Mouse (Mus musculus) embryonic facial prominence, embryonic 11.5 days (tissue): Measurements from ENCODE around the gene Sri. TPM values are rescaled to one million over a fixed set of nuclear protein-coding genes. Genes with fewer than 3 reads are reported as not detected.
"Not testable (repeated sequence)": the region's sequence is repeated elsewhere in the genome, so short reads cannot be mapped to it uniquely, and the experiment has no call there.

ENCODE experiments used
- ATAC-seq: fragments of 200-750 bp; cut with Nextera tagmentation; replicated peaks from 2 replicates; pipeline ENCODE4 v1.8.0; 2017; ENCODE audit warnings: low read depth; ENCODE audit not compliant: insufficient number of reproducible peaks, low FRiP score, low TSS enrichment
- DNase-seq: peaks from one replicate; pipeline ENCODE4 v3.0.0-alpha.2; 2015; ENCODE audit warnings: low spot score
- H3K27ac ChIP-seq: fragments of 300-500 bp; sonication (generic); replicated peaks from 2 replicates; pipeline ENCODE4 v1.5.1; 2014; ENCODE audit warnings: mild to moderate bottlenecking, low read depth, low read length, control low read depth
- H3K27me3 ChIP-seq: fragments of 300-500 bp; sonication (generic); 2 replicates; pipeline ENCODE4 v1.6.1; 2014; ENCODE audit warnings: mild to moderate bottlenecking, low read length, moderate library complexity, mixed read lengths; ENCODE audit not compliant: control insufficient read depth, insufficient read depth
- H3K36me3 ChIP-seq: fragments of 300-500 bp; sonication (generic); replicated peaks from 2 replicates; pipeline ENCODE4 v1.6.1; 2014; ENCODE audit warnings: low read depth, mild to moderate bottlenecking, low read length, moderate library complexity, mixed read lengths; ENCODE audit not compliant: control insufficient read depth, insufficient read depth
- H3K4me1 ChIP-seq: fragments of 300-500 bp; sonication (generic); 2 replicates; pipeline ENCODE4 v1.6.1; 2014; ENCODE audit warnings: low read length, mixed read lengths; ENCODE audit not compliant: control insufficient read depth, insufficient read depth
- H3K4me2 ChIP-seq: fragments of 300-500 bp; sonication (generic); 2 replicates; pipeline ENCODE4 v1.6.1; 2014; ENCODE audit warnings: low read depth, mild to moderate bottlenecking, control low read depth, low read length, moderate library complexity
- H3K4me3 ChIP-seq: fragments of 300-500 bp; sonication (generic); 2 replicates; pipeline ENCODE4 v1.5.1; 2014; ENCODE audit warnings: low read depth, low read length, control low read depth
- H3K9ac ChIP-seq: fragments of 300-500 bp; sonication (generic); replicated peaks from 2 replicates; pipeline ENCODE4 v1.6.1; 2014; ENCODE audit warnings: mild to moderate bottlenecking, control low read depth, low read length
- H3K9me3 ChIP-seq: fragments of 300-500 bp; sonication (generic); replicated peaks from 2 replicates; pipeline ENCODE4 v1.6.1; 2016; ENCODE audit warnings: mild to moderate bottlenecking, low read length, inconsistent platforms, mixed read lengths; ENCODE audit not compliant: control insufficient read depth
- WGBS: fragments of 180-500 bp; shearing (Covaris S2); extraction: QIAGEN DNeasy Blood & Tissue Kit; methylation state at CpG from one replicate; pipeline ENCODE4 v1.1.7; 2014; 5-methylcytosine and 5-hydroxymethylcytosine counted together
- polyA plus RNA-seq: library from polyadenylated mRNA; unstranded; fragments of >200 nt; fragmentation: Nextera tagmentation; extraction: Ambion mirVana; gene quantifications from 2 replicates; pipeline ENCODE4 v1.2.1, GENCODE M21; 2014

Gene Sri
- 192 and 203 TPM in 2 replicates for polyA plus RNA-seq

- 80% methylated on average over 6 of the region's 6 CpGs for WGBS
- no peaks in the 10 kb centered on the region for H3K9me3 ChIP-seq
Observed at GRCm38 (mm10) chr5:8045855-8046254, at the start of gene Sri. TSS of gene Sri (plus strand) at chr5:8046078.

GRCm38 (mm10) chr5:7996401-7997044 is 49.4 kb upstream of the Sri start:
- DNase-seq (peak; percentile 77), ATAC-seq (peak; percentile 66; the same call in 1 of the 2 replicates)
- 47% methylated on average over 8 of the region's 8 CpGs for WGBS
- H3K4me3 ChIP-seq = no peak overlapping the region
- H3K4me2 ChIP-seq = no peak overlapping the region
- H3K4me1 ChIP-seq = no peaks in the 10 kb centered on the region
- H3K9ac ChIP-seq = no peak overlapping the region
- no peaks in the 10 kb centered on the region for H3K27me3 ChIP-seq
- H3K9me3 ChIP-seq = no peaks in the 10 kb centered on the region
- no peaks in the 10 kb centered on the region for H3K36me3 ChIP-seq
- H3K27ac ChIP-seq = no peak overlapping the region

More at GRCm38 (mm10) chr5:8045855-8046254, at the start of gene Sri:
- Histone ChIP-seq H3K36me3 (no peaks in the 10 kb centered on the region), H3K27ac (no peak within 1 kb of the TSS), H3K9ac (no peak within 1 kb of the TSS), H3K4me1 (no peaks in the 10 kb centered on the region), H3K4me3 (no peak within 1 kb of the TSS), H3K27me3 (no peaks in the 10 kb centered on the region), H3K4me2 (no peak within 1 kb of the TSS)
- DNase-seq (no peak), ATAC-seq (no peak)

DNA sequence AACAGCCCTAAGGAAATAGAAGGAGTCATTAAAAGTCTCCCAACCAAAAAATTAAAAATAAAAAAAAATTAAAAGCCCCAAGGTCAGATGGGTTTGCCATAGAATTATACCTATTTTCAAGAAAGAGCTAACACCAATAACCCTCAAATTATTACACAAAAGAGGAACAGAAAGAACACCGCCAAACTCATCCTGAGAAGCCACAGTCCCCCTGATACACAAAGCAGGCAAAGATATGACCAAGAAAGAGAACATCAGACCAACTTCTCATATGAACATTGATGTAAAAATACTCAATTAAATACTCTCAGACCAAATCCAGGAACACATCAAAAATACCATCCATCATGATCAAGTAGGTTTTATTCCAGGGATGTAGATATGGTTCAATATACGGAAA is 48.8 kb upstream of the Sri start:
- no peak overlapping the region for H3K4me2 ChIP-seq
- no peak overlapping the region for H3K4me3 ChIP-seq
- 95% methylated on average over 2 of the region's 2 CpGs for WGBS
- ATAC-seq (no peak), DNase-seq (no peak)
- no peaks in the 10 kb centered on the region for H3K9me3 ChIP-seq
- no peaks in the 10 kb centered on the region for H3K36me3 ChIP-seq
- no peaks in the 10 kb centered on the region for H3K27me3 ChIP-seq
- no peak overlapping the region for H3K27ac ChIP-seq
- no peaks in the 10 kb centered on the region for H3K4me1 ChIP-seq
- no peak overlapping the region for H3K9ac ChIP-seq

DNA sequence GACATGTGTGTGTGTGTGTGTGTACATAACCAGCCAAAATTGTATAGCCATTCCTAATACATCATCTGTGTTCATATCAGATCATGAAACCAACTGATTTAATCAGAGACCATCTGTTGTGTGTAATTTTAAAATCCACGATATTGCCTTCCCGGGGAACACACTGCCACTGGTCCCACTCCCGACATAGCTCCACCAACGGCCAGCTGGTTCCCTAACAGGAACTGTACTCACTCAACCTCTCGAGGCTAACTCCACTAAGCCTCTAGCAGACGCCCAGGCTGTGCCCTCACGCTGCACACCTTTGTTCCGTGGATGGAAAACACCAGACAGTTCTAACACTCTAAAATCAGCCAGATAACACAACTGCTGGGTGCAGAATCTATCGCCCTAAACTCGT is 45.4 kb upstream of the Sri start:
- H3K27ac ChIP-seq = no peak overlapping the region
- H3K4me1 ChIP-seq = no peaks in the 10 kb centered on the region
- 83% methylated on average over 10 of the region's 10 CpGs for WGBS
- ATAC-seq = no peak
- H3K9me3 ChIP-seq = no peaks in the 10 kb centered on the region
- H3K36me3 ChIP-seq = no peaks in the 10 kb centered on the region
- H3K4me2 ChIP-seq = no peak overlapping the region
- no peak for DNase-seq
- no peak overlapping the region for H3K4me3 ChIP-seq
- no peak overlapping the region for H3K9ac ChIP-seq
- no peaks in the 10 kb centered on the region for H3K27me3 ChIP-seq

- Histone ChIP-seq H3K36me3 (no peaks in the 10 kb centered on the region), H3K27ac (no peak overlapping the region), H3K4me2 (no peak overlapping the region), H3K4me1 (no peaks in the 10 kb centered on the region), H3K27me3 (no peaks in the 10 kb centered on the region), H3K9me3 (no peaks in the 10 kb centered on the region), H3K4me3 (no peak overlapping the region), H3K9ac (no peak overlapping the region)
- DNase-seq = no peak
- no peak for ATAC-seq
Observed at GRCm38 (mm10) chr5:8002827-8003226, 43.1 kb upstream of the Sri start.

- H3K4me1 ChIP-seq = no peaks in the 10 kb centered on the region
- WGBS = 81% methylated on average over 3 of the region's 3 CpGs
- H3K27ac ChIP-seq = no peak overlapping the region
- ATAC-seq = no peak
- H3K9ac ChIP-seq = no peak overlapping the region
- H3K4me2 ChIP-seq = no peak overlapping the region
- DNase-seq = no peak
- H3K9me3 ChIP-seq = no peaks in the 10 kb centered on the region
- no peak overlapping the region for H3K4me3 ChIP-seq
- no peaks in the 10 kb centered on the region for H3K36me3 ChIP-seq
- H3K27me3 ChIP-seq = no peaks in the 10 kb centered on the region
Observed at GRCm38 (mm10) chr5:8013276-8013675, 32.6 kb upstream of the Sri start.

GRCm38 (mm10) chr5:8034596-8034995 is 11.3 kb upstream of the Sri start:
- H3K4me1 ChIP-seq, H3K9me3 ChIP-seq, DNase-seq, H3K27ac ChIP-seq, H3K4me2 ChIP-seq, H3K4me3 ChIP-seq, H3K9ac ChIP-seq, H3K36me3 ChIP-seq, ATAC-seq, H3K27me3 ChIP-seq: not testable (repeated sequence)
- WGBS = 95% methylated on average over 6 of the region's 6 CpGs

GRCm38 (mm10) chr5:8053827-8054226 is 7.9 kb downstream of the Sri start:
- no peaks in the 10 kb centered on the region for H3K36me3 ChIP-seq
- H3K27me3 ChIP-seq = no peaks in the 10 kb centered on the region
- DNase-seq (no peak), ATAC-seq (no peak)
- H3K9ac ChIP-seq = no peak overlapping the region
- no peak overlapping the region for H3K4me2 ChIP-seq
- H3K27ac ChIP-seq = no peak overlapping the region
- no peaks in the 10 kb centered on the region for H3K9me3 ChIP-seq
- no peak overlapping the region for H3K4me3 ChIP-seq
- 83% methylated on average over 4 of the region's 4 CpGs for WGBS
- H3K4me1 ChIP-seq = no peaks in the 10 kb centered on the region
